Mouse (Mus musculus): ENCODE results near the gene Itpr3.

Gene Itpr3

DNA sequence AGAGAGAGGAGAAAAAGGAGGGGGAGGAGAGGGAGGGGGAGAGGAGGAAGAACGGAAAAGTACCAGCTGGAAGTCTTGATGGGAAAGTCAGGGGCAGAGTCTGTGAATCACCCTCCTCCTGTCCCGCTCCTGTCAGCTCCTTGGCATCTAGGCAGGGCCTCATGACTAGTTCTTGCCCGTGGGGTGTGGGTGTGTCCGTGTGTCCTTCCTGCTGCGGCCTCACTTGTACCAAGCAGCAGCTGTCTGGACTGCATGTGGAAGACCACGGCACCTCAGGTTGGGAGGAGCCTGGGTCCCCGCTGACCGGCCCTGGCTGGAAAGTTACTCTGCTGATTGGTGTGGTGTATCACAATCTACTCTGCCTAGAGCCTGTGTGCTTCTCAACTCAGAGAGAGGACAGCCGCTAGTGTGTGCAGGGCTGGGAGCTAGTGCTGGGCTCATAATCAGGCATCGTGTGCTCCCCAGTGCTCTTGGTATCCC lies 84.9 kb downstream of the Itpr3 start:
- no peak for DNase-seq (ENCODE audit: low read depth, low spot score)

DNA sequence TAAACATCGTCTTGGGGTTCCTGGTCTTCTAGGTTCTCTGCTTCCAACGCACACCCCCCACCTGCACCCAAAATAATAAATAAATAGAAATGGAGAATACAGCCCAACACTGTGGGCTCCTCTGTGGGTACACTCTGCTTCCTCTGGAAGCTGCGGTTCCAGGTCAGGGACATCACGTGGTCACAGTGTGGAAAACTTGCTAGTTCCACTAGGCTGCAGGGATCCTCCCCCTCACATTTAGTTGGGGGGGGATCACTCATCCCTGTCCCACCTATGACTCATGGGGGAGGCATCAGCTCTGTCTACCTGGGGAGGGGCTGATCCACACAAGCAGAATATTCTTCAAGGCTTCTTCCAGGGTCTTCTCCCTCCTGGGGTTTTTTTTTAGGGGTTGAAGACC lies 87.0 kb downstream of the Itpr3 start:
- no peak for DNase-seq (ENCODE audit: low read depth, low spot score)

DNA sequence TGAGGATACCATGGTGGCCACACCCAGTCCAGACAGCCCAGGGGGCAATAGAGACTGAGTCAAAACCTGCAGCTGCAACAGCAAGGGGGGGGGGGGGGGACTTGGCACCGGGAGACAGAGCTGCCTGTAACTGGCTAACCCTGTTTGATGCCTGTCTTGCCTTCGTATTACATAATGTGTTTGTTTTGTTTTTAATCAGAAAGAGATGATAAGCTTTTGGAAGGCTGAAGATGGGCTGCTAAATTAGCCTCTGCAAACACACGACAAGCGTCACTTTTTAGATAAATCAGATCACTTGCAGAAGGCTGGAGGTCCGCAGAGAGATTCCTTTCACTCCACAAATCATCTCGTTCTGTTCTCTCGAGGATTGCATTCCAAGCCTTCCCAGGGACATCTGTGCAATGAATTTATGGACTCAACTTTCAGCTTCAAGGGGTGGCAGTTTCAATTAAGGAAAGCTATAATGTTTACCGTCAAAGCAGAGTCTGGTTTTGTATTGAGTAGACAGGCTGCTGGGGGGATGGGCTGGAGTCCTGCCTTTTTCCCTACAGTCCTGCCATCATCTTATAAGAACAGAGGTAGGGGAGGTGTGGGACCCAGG lies 89.3 kb downstream of the Itpr3 start:
- DNase-seq (ENCODE audit: low read depth, low spot score): no peak

GRCm38 (mm10) chr17:27150871-27151270 lies 93.8 kb downstream of the Itpr3 start:
- no peak for DNase-seq (ENCODE audit: low read depth, low spot score)

GRCm38 (mm10) chr17:27151411-27151810 lies 94.3 kb downstream of the Itpr3 start:
- no peak for DNase-seq (ENCODE audit: low read depth, low spot score)

GRCm38 (mm10) chr17:27152976-27153723 lies 96.0 kb downstream of the Itpr3 start:
- no peak for DNase-seq (ENCODE audit: low read depth, low spot score)

- no peak for DNase-seq (ENCODE audit: low read depth, low spot score)
Measured at GRCm38 (mm10) chr17:27153773-27154193, 96.7 kb downstream of the Itpr3 start.

DNA sequence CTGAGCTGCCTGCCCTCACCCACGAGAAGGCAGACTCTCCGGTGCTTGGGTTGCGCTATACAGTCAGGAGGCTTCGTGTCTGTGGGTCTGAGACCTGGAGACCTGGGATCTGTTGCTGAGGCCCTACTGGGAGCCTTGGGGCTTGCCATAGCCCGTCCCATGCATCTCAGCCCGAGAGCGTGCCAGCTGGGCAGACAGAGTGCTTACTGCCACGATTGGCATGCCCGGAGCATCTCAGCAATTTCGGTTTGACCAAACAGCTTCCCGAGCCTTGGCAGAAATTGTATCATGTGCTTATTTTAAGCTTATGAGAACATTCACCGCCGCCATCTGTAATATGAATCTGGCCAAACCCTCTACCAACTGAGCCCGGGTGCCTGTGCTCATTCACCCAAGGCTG lies 97.2 kb downstream of the Itpr3 start:
- DNase-seq (ENCODE audit: low read depth, low spot score): no peak

- DNase-seq (ENCODE audit: low read depth, low spot score): no peak
Measured at GRCm38 (mm10) chr17:27154881-27155280, 97.8 kb downstream of the Itpr3 start.

DNA sequence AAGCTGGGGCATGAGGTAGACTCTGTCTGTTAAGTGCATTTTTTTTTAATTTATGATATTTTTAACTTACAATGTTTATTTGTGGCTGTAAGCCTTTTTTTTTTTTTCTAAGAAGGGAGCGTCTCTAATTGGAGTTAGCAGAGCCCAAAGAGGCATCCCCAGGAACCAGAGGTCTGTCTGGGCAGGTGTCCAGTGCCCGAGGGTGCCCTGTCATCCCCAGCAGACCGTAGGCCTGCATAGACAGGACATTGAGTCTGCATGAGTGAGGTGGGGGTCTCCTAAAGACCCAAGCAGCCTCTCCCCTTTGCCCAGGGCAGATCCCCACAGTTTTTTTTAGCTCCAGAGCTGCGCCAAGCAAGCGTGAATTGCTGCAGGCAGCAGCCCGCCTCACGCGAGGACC lies 98.6 kb downstream of the Itpr3 start:
- no peak for DNase-seq (ENCODE audit: low read depth, low spot score)

DNA sequence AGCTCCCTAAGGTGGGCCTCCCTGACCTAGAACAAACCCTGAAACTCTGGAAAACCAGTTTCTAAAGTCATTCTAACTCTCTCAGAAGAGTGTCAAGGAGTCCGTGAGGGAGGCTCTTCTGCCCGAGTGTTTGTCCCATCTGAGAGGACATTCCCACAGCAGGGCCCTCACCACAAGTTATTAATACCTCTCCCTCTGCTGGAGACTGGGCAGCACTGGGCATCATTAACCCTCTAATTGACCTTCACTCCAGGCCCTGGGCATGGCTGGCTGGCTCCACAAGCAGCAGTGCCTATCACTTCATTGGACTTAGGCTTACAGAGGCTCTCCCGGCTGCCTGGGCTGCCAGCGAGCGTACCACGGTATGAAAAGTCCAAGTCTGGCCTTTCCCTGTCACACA lies 101.3 kb downstream of the Itpr3 start:
- no peak for DNase-seq (ENCODE audit: low read depth, low spot score)

- DNase-seq (ENCODE audit: low read depth, low spot score): no peak
Measured at GRCm38 (mm10) chr17:27159169-27159568, 102.1 kb downstream of the Itpr3 start.

- DNase-seq (ENCODE audit: low read depth, low spot score): no peak
Measured at GRCm38 (mm10) chr17:27160905-27161304, 103.8 kb downstream of the Itpr3 start.

DNA sequence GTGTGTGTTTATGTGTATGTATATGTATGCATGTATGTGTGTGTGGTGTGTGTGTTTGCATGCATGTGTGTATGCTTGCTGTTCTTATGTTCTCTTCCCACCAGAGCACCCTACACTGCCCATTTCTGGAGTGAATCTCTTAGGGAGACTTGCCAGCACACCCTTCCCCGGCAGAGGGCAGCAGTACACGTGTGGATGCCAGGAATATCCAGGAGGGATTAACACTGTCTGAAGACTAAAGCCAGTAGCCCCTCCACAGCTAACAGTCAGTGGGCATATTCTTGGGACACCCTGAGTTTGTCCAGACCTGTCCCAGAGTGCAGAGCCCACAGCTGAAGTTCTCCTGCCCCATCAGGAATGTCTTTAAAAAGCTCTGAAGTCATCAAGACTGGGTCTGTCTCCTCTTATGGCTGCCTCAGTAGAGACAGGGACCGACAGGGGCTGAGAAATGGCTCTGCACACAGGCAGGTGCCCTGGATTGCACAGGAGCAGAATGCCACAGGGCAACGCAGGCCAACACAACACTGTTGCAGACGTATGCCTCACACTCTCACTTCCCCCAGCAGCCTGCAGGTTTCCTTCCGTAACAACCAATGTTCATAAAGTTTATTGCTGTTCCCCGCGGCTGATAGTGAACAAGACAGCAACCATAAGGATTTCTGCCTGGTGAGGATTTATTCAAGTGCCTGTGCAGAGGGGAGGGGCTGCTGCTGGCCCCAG lies 108.1 kb downstream of the Itpr3 start:
- DNase-seq (ENCODE audit: low read depth, low spot score): no peak

DNA sequence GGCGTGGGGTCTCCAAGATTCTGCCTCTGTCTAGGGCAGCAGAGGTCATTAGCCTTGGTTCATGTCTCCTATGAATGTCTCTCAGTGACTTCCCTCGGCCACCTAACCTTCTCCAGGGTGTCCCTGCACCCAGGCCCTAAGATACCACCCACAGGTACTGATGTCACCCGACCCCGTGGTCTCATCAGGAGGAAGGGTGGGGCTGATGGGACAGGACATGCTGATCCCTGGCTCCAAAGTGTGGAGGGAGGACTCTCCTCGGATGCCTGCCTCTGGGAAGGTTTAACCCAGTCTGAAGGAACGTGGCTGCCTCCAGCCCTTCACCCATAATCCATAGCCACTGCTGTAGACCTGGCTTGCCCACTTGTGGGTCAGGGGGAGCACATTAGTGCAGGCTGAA lies 109.8 kb downstream of the Itpr3 start:
- DNase-seq (ENCODE audit: low read depth, low spot score): no peak

DNA sequence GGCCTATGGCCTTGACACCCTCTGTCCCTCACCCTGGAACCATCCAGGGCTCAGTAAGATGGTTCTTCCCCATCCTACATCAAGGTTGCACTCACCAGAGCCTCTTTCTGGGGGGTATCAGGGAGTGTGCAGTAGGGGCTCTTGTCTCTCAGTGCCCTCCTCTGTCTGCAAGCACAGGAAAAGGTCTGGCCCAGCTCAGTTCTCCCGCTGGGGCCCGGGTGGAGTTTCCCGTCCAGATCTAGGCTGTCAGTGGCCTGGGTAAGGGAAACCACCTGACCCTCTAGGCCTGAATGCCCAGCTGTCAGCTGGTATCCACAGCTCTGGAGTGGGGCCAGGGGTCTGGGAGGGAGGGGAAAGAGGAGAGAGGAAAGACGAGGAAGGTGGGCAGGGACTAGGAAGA lies 110.4 kb downstream of the Itpr3 start, which contains the start of gene Ip6k3:
Ip6k3 (minus strand) TSS at position 251 of the 400 bp plus-strand sequence.
- DNase-seq (ENCODE audit: low read depth, low spot score): no peak

- no peak for DNase-seq (ENCODE audit: low read depth, low spot score)
Measured at GRCm38 (mm10) chr17:27168569-27168968, 111.5 kb downstream of the Itpr3 start.

- DNase-seq (ENCODE audit: low read depth, low spot score): no peak
Measured at GRCm38 (mm10) chr17:27169952-27170695, 113.0 kb downstream of the Itpr3 start.

- no peak for DNase-seq (ENCODE audit: low read depth, low spot score)
Measured at GRCm38 (mm10) chr17:27171121-27171520, 114.0 kb downstream of the Itpr3 start.

Data from brain, embryonic 18.5 days (tissue).